Mouse (Mus musculus) monocyte, adult 59 days (primary cell): ENCODE results near the gene Mis18a. TPM values are rescaled to one million over a fixed set of nuclear protein-coding genes. Genes with fewer than 3 reads are reported as not detected.

ENCODE experiments used
- total RNA-seq, 2 experiments: library from RNA; stranded (reverse); gene quantifications; one replicate each; pipeline ENCODE4 v1.2.4; 2023

The Mis18a gene
- total RNA-seq = 10 to 100 TPM; 17.8 to 21.1 TPM

DNA sequence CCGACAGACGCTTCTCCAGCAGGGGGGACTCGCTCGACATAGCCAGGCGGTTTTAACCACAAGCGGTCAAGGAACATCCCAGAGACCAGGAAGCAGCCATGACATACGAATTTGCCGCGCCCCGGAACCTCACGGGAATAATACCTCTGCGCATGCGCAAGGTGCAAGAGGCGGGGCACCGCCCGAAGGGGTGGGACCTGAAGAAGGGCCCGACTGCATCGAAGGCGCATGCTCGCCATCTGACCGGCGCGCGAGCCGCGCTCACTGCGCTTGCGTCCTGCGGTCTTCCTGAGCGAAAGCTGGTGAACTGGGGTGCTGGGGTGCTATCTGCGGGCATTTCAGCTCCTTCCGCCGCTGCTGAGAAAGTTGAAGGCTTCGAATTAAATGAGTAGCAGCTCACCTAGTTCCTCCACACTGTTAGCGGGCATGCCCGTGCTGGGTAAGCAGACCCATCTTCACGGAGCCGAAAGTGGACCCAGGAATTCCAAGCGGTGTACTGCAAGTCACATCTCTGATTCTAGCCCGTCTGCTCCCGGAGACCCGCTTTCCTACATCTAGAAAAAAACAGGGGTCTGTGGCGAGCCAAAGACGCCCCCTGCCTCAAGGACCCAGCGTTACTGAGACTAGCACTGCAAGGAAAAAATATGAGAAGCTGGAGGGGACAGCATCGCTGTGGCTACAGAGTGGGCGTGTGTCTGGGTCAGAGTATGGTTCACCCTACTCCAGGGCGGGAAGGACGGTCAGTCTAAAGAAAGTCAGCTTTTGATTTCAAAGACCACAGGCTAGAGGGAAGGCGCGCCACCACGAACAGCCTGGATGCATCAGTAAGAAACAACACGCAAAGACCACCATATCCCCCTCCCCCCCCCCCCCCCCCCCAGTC is at the start of gene Mis18a:
Gene Mis18a (minus strand): TSS at position 172 of the 883 bp plus-strand sequence.

DNA sequence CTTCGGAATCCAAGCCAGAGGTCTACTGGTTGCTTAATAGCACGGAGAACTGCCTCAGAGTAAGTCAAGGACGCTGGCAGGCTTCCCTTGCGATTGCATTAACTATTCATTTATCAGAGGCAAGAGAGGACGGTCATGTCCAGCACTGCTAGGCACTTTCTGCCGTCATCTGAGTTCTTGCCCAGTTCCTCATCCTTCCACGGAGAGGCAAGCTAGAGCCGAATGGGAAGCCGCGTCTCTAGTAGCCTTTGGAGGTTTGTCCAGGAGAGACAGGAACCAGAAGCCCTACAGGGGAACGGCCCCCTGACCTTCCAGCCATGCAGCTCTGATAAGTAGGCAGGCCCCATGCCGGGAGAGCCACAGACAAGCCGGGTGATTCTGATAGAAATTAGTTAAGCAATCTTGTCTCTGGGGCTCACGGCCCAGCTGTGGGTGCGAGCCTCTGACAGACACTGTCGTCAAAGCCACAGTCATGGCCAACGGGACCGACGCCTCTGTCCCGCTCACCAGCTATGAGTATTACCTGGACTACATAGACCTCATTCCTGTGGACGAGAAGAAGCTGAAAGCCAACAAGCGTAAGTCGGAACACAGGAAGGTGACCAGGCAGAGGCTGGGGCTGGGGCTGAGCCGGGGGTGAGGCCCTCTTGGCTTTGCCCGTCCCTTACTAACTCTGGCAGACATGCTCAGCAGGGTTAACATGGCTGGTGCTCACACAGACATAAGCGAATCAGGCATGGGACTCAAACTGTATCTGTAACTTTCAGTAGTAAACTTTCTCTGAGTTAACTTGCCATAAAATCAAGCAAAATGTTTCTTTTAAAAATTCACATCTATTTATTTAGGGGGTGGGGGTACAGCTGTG is 11.1 kb upstream of the Mis18a start, which contains the start of gene Mrap:
Gene Mrap (plus strand): TSS at position 116 of the 865 bp plus-strand sequence.

Other genes with a start within 250 kb of the Mis18a start
- 10 to 100 TPM; 11.3 to 12.0 TPM for gene Mrap, start 10.8 kb upstream of the Mis18a start, total RNA-seq
- gene Urb1, start 83.0 kb upstream of the Mis18a start, total RNA-seq = 10 to 100 TPM; 10.8 to 11.6 TPM
- gene Eva1c, start 99.3 kb upstream of the Mis18a start, total RNA-seq = under 1 TPM; 0.49 to 0.58 TPM
- gene Cfap298, start 207.7 kb upstream of the Mis18a start, total RNA-seq = 1 to 10 TPM; 5.2 to 7.1 TPM